Mouse (Mus musculus) testis, adult 2 months (tissue): Measurements from ENCODE around the gene Mbnl2. TPM values are rescaled to one million over a fixed set of nuclear protein-coding genes. Genes with fewer than 3 reads are reported as not detected.
"Not testable (repeated sequence)": the region's sequence is repeated elsewhere in the genome, so short reads cannot be mapped to it uniquely, and the experiment has no call there.

Source experiments
- H3K27ac ChIP-seq: fragments of 200-500 bp; 2 replicates; pipeline ENCODE4 v1.5.1; 2012; ENCODE audit warnings: low read depth, low read length; ENCODE audit not compliant: control insufficient read depth, insufficient read depth
- H3K27me3 ChIP-seq: fragments of 200-500 bp; 2 replicates; pipeline ENCODE4 v1.6.1; 2012; ENCODE audit warnings: mild to moderate bottlenecking, low read length, moderate library complexity; ENCODE audit not compliant: control insufficient read depth, insufficient read depth
- H3K36me3 ChIP-seq: fragments of 200-500 bp; 2 replicates; pipeline ENCODE4 v1.6.1; 2012; ENCODE audit warnings: mild to moderate bottlenecking, low read length; ENCODE audit not compliant: control insufficient read depth, insufficient read depth
- H3K4me1 ChIP-seq: fragments of 200-500 bp; 2 replicates; pipeline ENCODE4 v1.6.1; 2012; ENCODE audit warnings: low read length; ENCODE audit not compliant: control insufficient read depth, insufficient read depth
- H3K4me3 ChIP-seq: fragments of 200-500 bp; 2 replicates; pipeline ENCODE4 v1.5.1; 2012; ENCODE audit warnings: low read depth, mild to moderate bottlenecking, low read length, moderate library complexity, mixed read lengths; ENCODE audit not compliant: control insufficient read depth
- CTCF ChIP-seq: fragments of 200-500 bp; IDR thresholded peaks from 2 replicates; pipeline ENCODE4 v1.5.1; 2012; ENCODE audit warnings: low read depth, mild to moderate bottlenecking, inconsistent platforms, low read length, moderate library complexity; ENCODE audit not compliant: control insufficient read depth, insufficient read depth, insufficient replicate concordance
- POLR2A ChIP-seq: fragments of 200-500 bp; IDR thresholded peaks from 2 replicates; pipeline ENCODE4 v1.6.1; 2012; ENCODE audit warnings: low read depth, mild to moderate bottlenecking, inconsistent platforms, low read length, moderate library complexity; ENCODE audit not compliant: control insufficient read depth
- polyA plus RNA-seq: library from polyadenylated mRNA; depleted of rRNA; stranded (reverse); fragments of >200 nt; gene quantifications from 2 replicates; pipeline ENCODE4 v1.2.3, GENCODE M21; 2012

Mbnl2 gene
- polyA plus RNA-seq, 1 experiment, result 14.7 TPM

- no peak overlapping the region for H3K4me3 ChIP-seq
- H3K27ac ChIP-seq, result no peak overlapping the region; the same call in 1 of the 2 replicates
- no peaks in the 10 kb centered on the region for H3K27me3 ChIP-seq
- no peaks in the 10 kb centered on the region for H3K36me3 ChIP-seq
- no peak for TF ChIP-seq CTCF
- no peak for TF ChIP-seq POLR2A
- peaks cover 4% of the 10 kb centered on the region for H3K4me1 ChIP-seq
Observed at GRCm38 (mm10) chr14:120355742-120356440, 80.4 kb downstream of the Mbnl2 start.

DNA sequence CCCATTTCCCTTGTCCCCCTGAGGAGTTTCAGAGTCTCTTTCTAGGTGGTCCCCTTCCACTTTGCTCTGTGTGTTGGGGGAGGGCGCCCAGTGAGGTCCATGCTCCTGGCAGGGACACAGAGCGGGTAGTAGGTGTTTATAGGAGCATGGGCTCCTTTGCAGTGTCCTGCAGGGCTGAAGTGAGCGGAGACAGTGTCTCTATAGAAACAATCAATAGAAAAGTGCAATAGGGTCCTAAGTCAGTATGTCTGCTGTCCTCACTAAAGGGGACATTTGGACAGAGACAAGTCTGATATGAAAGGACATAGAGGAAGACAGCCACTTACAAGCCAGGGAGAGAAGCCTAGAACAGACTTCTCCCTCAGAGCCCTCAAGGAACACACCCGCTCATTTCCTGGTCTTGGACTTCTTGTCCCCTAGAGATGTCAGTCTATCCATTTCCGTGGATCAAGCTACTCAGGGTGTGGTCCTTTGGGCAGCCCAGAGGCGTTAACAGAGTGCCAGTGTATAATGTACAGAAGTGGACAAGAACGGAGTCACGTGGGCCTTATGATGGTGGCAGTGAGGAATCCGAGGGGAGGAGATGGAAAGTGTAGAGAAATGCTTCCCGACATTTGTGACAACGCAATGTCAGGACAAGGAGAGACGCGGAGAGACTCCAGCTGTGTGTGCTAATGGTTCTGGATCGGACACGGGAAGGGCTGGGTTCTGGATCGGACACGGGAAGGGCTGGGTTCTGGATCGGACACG is 82.0 kb downstream of the Mbnl2 start:
- TF ChIP-seq CTCF, result no peak
- Histone ChIP-seq H3K27ac (no peak overlapping the region), H3K27me3 (no peaks in the 10 kb centered on the region), H3K4me3 (no peak overlapping the region), H3K36me3 (no peaks in the 10 kb centered on the region), H3K4me1 (peaks cover 4% of the 10 kb centered on the region)

- H3K36me3 ChIP-seq, H3K4me1 ChIP-seq, H3K27me3 ChIP-seq, H3K27ac ChIP-seq, H3K4me3 ChIP-seq: not testable (repeated sequence)
- peak; percentile 22; the same call in 1 of the 2 replicates for TF ChIP-seq CTCF
Observed at GRCm38 (mm10) chr14:120359608-120360007, 84.1 kb downstream of the Mbnl2 start.

GRCm38 (mm10) chr14:120361121-120361520 is 85.7 kb downstream of the Mbnl2 start:
- H3K4me1 ChIP-seq, result peaks cover 4% of the 10 kb centered on the region
- no peak overlapping the region for H3K27ac ChIP-seq
- H3K27me3 ChIP-seq, result no peaks in the 10 kb centered on the region
- no peak overlapping the region for H3K4me3 ChIP-seq
- no peaks in the 10 kb centered on the region for H3K36me3 ChIP-seq
- TF ChIP-seq CTCF (no peak), POLR2A (no peak)

- H3K4me1 ChIP-seq, result peaks cover 5% of the 10 kb centered on the region
- H3K4me3 ChIP-seq, result no peak overlapping the region
- no peak overlapping the region for H3K27ac ChIP-seq
- H3K36me3 ChIP-seq, result no peaks in the 10 kb centered on the region
- no peaks in the 10 kb centered on the region for H3K27me3 ChIP-seq
- TF ChIP-seq CTCF (no peak), POLR2A (no peak)
Observed at GRCm38 (mm10) chr14:120362409-120362992, 87.0 kb downstream of the Mbnl2 start.

DNA sequence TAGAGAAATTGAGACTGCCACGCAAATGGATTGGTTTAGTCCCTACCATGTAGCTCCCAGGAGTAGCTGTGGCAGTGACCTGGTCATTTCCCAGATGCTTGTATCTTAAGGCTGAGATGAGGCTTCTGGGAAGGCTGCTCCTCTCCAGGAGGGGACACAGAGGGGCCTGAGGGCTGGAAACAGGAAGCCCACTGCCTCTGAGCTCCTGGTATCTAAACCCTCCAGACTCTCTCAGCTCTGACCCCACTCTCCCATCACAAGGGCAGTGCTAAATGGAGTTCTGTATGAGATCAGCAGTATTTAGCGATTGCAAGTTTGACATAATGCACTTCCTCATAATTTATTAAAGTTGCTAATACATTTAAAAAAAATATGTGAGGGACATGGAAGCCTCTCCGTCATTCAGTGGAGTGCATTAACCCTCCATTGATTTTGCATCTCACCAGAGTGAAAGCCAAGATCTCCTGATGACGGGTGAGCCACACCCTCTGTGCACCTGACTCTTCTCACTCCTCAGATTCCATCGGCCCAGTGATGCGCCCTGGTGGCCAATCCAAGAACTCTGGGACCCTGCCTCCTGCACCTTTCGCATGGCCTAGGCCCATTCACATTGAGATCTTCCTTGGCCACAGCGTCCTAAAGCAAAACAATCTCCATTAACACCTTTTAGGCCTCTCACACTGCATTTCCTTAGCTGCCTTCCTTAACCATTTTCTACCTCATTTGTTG is 87.8 kb downstream of the Mbnl2 start:
- H3K4me3 ChIP-seq, result no peak overlapping the region
- no peak for TF ChIP-seq CTCF
- no peak for TF ChIP-seq POLR2A
- H3K36me3 ChIP-seq, result no peaks in the 10 kb centered on the region
- H3K27ac ChIP-seq, result no peak overlapping the region
- no peaks in the 10 kb centered on the region for H3K27me3 ChIP-seq
- H3K4me1 ChIP-seq, result peaks cover 5% of the 10 kb centered on the region

- Histone ChIP-seq H3K36me3 (no peaks in the 10 kb centered on the region), H3K4me1 (peaks cover 8% of the 10 kb centered on the region), H3K27ac (no peak overlapping the region), H3K4me3 (no peak overlapping the region), H3K27me3 (no peaks in the 10 kb centered on the region)
- TF ChIP-seq POLR2A, result no peak
- no peak for TF ChIP-seq CTCF
Observed at GRCm38 (mm10) chr14:120365088-120365487, 89.6 kb downstream of the Mbnl2 start.
